Mouse (Mus musculus) heart, postnatal 0 days (tissue): Measurements from ENCODE around the gene Slit1. TPM values are rescaled to one million over a fixed set of nuclear protein-coding genes. Genes with fewer than 3 reads are reported as not detected.

Experiments used
- ATAC-seq: fragments of 200-750 bp; cut with Nextera tagmentation; 2 replicates; pipeline ENCODE4 v1.8.0; 2017; ENCODE audit warnings: low read depth, moderate number of reproducible peaks, moderate library complexity; ENCODE audit not compliant: insufficient read depth
- DNase-seq: peaks from one replicate; pipeline ENCODE4 v3.0.0-alpha.2; 2016; ENCODE audit warnings: low spot score
- H3K27ac ChIP-seq: fragments of 300-500 bp; sonication (generic); 2 replicates; pipeline ENCODE4 v1.5.1; 2014; ENCODE audit warnings: low read depth, mild to moderate bottlenecking
- H3K27me3 ChIP-seq: fragments of 300-500 bp; sonication (generic); 2 replicates; pipeline ENCODE4 v1.6.1; 2014; ENCODE audit warnings: low read length, mixed read lengths; ENCODE audit not compliant: control insufficient read depth, insufficient read depth
- H3K36me3 ChIP-seq: fragments of 300-500 bp; sonication (generic); replicated peaks from 2 replicates; pipeline ENCODE4 v1.6.1; 2014; ENCODE audit warnings: low read length, mixed read lengths; ENCODE audit not compliant: control insufficient read depth, insufficient read depth
- H3K4me1 ChIP-seq: fragments of 300-500 bp; sonication (generic); 2 replicates; pipeline ENCODE4 v1.6.1; 2014; ENCODE audit warnings: antibody characterized with exemption; ENCODE audit not compliant: control insufficient read depth, insufficient read depth
- H3K4me2 ChIP-seq: fragments of 300-500 bp; sonication (generic); 2 replicates; pipeline ENCODE4 v1.6.1; 2014; ENCODE audit warnings: low read depth, mild to moderate bottlenecking, low read length, moderate library complexity
- H3K4me3 ChIP-seq: fragments of 300-500 bp; sonication (generic); 2 replicates; pipeline ENCODE4 v1.5.1; 2014; ENCODE audit warnings: low read depth, low read length
- H3K9ac ChIP-seq: fragments of 300-500 bp; sonication (generic); replicated peaks from 2 replicates; pipeline ENCODE4 v1.6.1; 2014; ENCODE audit warnings: low read depth, low read length, mixed read lengths
- H3K9me3 ChIP-seq: fragments of 300-500 bp; sonication (generic); replicated peaks from 2 replicates; pipeline ENCODE4 v1.6.1; 2016; ENCODE audit warnings: low read length; ENCODE audit not compliant: control insufficient read depth
- CTCF ChIP-seq: IDR thresholded peaks from 2 replicates; pipeline ENCODE4 v1.5.1; 2016; ENCODE audit warnings: antibody characterized with exemption, control low read depth, low read depth
- EP300 ChIP-seq: IDR thresholded peaks from 2 replicates; pipeline ENCODE4 v1.6.1; 2016; ENCODE audit warnings: antibody characterized with exemption, low read depth
- WGBS: fragments of 180-500 bp; shearing (Covaris S2); extraction: QIAGEN DNeasy Blood & Tissue Kit; methylation state at CpG from one replicate; pipeline ENCODE4 v1.1.7; 2014; 5-methylcytosine and 5-hydroxymethylcytosine counted together
- polyA plus RNA-seq: library from polyadenylated mRNA; unstranded; fragments of >200 nt; fragmentation: Nextera tagmentation; extraction: Ambion mirVana; gene quantifications from 2 replicates; pipeline ENCODE4 v1.2.1, GENCODE M21; 2015
- total RNA-seq: library from RNA; depleted of rRNA; stranded (reverse); fragments of >200 nt; gene quantifications from 2 replicates; pipeline ENCODE4 v1.2.3, GENCODE M21; 2014; ENCODE audit warnings: low replicate concordance

The Slit1 gene
- total and polyA plus RNA-seq, 2 experiments from 2014 or later = 0.61 TPM; not detected in 1

- Histone ChIP-seq H3K36me3 (no peaks in the 10 kb centered on the region), H3K27me3 (peaks cover 72% of the 10 kb centered on the region), H3K4me3 (no peak overlapping the region), H3K9ac (no peak overlapping the region), H3K4me1 (0 out of 2 replicates have a peak, but pooled peaks cover 4% of the 10 kb centered on the region), H3K27ac (no peak overlapping the region), H3K4me2 (0 out of 2 replicates have a peak overlapping the region, but pooled peaks have one; percentile 6), H3K9me3 (no peaks in the 10 kb centered on the region)
- DNase-seq (no peak), ATAC-seq (no peak)
- TF ChIP-seq EP300 = no peak
- no peak for TF ChIP-seq CTCF
- WGBS = 8% methylated on average over 14 of the region's 14 CpGs
Measured at GRCm38 (mm10) chr19:41738429-41738805, 5.0 kb downstream of the Slit1 start.

- Histone ChIP-seq H3K36me3 (no peaks in the 10 kb centered on the region), H3K4me2 (0 out of 2 replicates have a peak overlapping the region, but pooled peaks have one; percentile 6), H3K27ac (no peak overlapping the region), H3K9ac (no peak overlapping the region), H3K9me3 (no peaks in the 10 kb centered on the region), H3K27me3 (peaks cover 66% of the 10 kb centered on the region), H3K4me1 (0 out of 2 replicates have a peak, but pooled peaks cover 4% of the 10 kb centered on the region), H3K4me3 (no peak overlapping the region)
- 6% methylated on average over 17 of the region's 18 CpGs for WGBS
- no peak for TF ChIP-seq CTCF
- no peak for TF ChIP-seq EP300
- no peak for ATAC-seq
- DNase-seq = no peak
Measured at GRCm38 (mm10) chr19:41737657-41738428, 5.6 kb downstream of the Slit1 start.

- H3K9me3 ChIP-seq = 0 out of 2 replicates have a peak, but pooled peaks cover 5% of the 10 kb centered on the region
- no peak for ATAC-seq
- no peak overlapping the region for H3K4me2 ChIP-seq
- H3K36me3 ChIP-seq = no peaks in the 10 kb centered on the region
- peaks cover 36% of the 10 kb centered on the region for H3K27me3 ChIP-seq
- no peak overlapping the region for H3K9ac ChIP-seq
- TF ChIP-seq CTCF (no peak), EP300 (no peak)
- no peak for DNase-seq
- no peak overlapping the region for H3K27ac ChIP-seq
- H3K4me1 ChIP-seq = 0 out of 2 replicates have a peak, but pooled peaks cover 4% of the 10 kb centered on the region
- 24% methylated on average over 10 of the region's 10 CpGs for WGBS
- H3K4me3 ChIP-seq = no peak overlapping the region
Measured at GRCm38 (mm10) chr19:41734685-41735084, 8.8 kb downstream of the Slit1 start.

- H3K4me2 ChIP-seq = no peak overlapping the region
- H3K9ac ChIP-seq = no peak overlapping the region
- DNase-seq = no peak
- WGBS = 62% methylated on average over 2 of the region's 2 CpGs
- H3K27me3 ChIP-seq = no peaks in the 10 kb centered on the region
- ATAC-seq = no peak
- H3K9me3 ChIP-seq = no peaks in the 10 kb centered on the region
- no peak overlapping the region for H3K4me3 ChIP-seq
- no peak for TF ChIP-seq EP300
- no peak for TF ChIP-seq CTCF
- no peak overlapping the region for H3K27ac ChIP-seq
- H3K36me3 ChIP-seq = no peaks in the 10 kb centered on the region
- H3K4me1 ChIP-seq = no peaks in the 10 kb centered on the region
Measured at GRCm38 (mm10) chr19:41725491-41725890, 18.0 kb downstream of the Slit1 start.

- TF ChIP-seq EP300 (no peak), CTCF (no peak)
- Histone ChIP-seq H3K4me3 (no peak overlapping the region), H3K4me1 (no peaks in the 10 kb centered on the region), H3K27ac (no peak overlapping the region), H3K36me3 (no peaks in the 10 kb centered on the region), H3K4me2 (no peak overlapping the region), H3K9me3 (no peaks in the 10 kb centered on the region), H3K9ac (no peak overlapping the region), H3K27me3 (no peaks in the 10 kb centered on the region)
- ATAC-seq (no peak), DNase-seq (no peak)
- 32% methylated on average over 9 of the region's 9 CpGs for WGBS
Measured at GRCm38 (mm10) chr19:41724831-41725470, 18.5 kb downstream of the Slit1 start.
